Mouse (Mus musculus): ENCODE data around the gene Pgm2. TPM values are rescaled to one million over a fixed set of nuclear protein-coding genes. Genes with fewer than 3 reads are reported as not detected.

The Pgm2 gene
- polyA plus RNA-seq, 1 experiment, result 13.0 TPM

DNA sequence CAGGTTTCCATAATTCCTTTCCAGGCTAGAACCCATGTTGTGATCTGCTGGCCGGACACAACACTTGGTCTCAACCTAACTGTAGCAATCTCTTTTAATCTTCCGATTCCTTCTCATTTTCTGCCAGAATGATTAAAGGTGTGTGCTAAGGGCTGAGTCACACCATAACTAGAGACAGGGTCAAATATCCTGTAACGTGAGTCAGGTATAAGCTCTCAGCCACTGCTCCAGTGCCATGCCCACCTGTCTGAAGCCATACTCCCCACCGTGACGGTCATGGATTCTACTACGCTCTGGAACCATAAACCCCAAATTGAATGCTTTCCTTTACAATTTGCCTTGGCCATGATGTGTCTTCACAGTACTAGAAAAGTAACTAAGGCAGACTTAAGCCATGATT is 36.5 kb upstream of the Pgm2 start:
- no peak overlapping the region for H3K4me2 ChIP-seq (ENCODE audit: low read depth)
- H3ac ChIP-seq (ENCODE audit: control insufficient read depth, insufficient read length), result no peak overlapping the region
- no peaks in the 10 kb centered on the region for H3K27me3 ChIP-seq (ENCODE audit: control insufficient read depth, insufficient read depth, insufficient read length)
- TF ChIP-seq SRF (IDR thresholded peaks at IDR 0.05; ENCODE audit: control insufficient read depth, insufficient read length, low read depth) (no peak), USF1 (IDR thresholded peaks at IDR 0.05; ENCODE audit: low read depth) (no peak), MYOG (IDR thresholded peaks at IDR 0.05; ENCODE audit: control insufficient read depth in 1 of 3, insufficient read depth in 1 of 3, insufficient read length in 2 of 3, low read depth in 2 of 3) (no peak), POLR2AphosphoS2 (IDR thresholded peaks at IDR 0.05; ENCODE audit: insufficient read length, low read depth) (no peak), POLR2A (IDR thresholded peaks at IDR 0.05; ENCODE audit: insufficient read length, low read depth) (no peak), REST (IDR thresholded peaks at IDR 0.05; ENCODE audit: insufficient read depth, insufficient read length) (no peak), TCF3 (IDR thresholded peaks at IDR 0.05; ENCODE audit: insufficient read length, low read depth) (no peak), MYOD1 (IDR thresholded peaks at IDR 0.05; ENCODE audit: control insufficient read depth in 1 of 3, insufficient read length in 2 of 3, low read depth in 2 of 3) (no peak), E2F4 (IDR thresholded peaks at IDR 0.05; ENCODE audit: insufficient read depth) (no peak), MAX (IDR thresholded peaks at IDR 0.05; ENCODE audit: low read depth) (no peak), TCF12 (IDR thresholded peaks at IDR 0.05; ENCODE audit: insufficient read depth, poor library complexity, severe bottlenecking) (no peak), CEBPB (IDR thresholded peaks at IDR 0.05; ENCODE audit: insufficient read depth, poor library complexity, severe bottlenecking) (no peak)
- no peaks in the 10 kb centered on the region for H3K36me3 ChIP-seq (ENCODE audit: control insufficient read depth, insufficient read depth)
- no peak overlapping the region for H3K4me3 ChIP-seq
- H3K79me2 ChIP-seq (ENCODE audit: control insufficient read depth, insufficient read depth), result no peaks in the 10 kb centered on the region

DNA sequence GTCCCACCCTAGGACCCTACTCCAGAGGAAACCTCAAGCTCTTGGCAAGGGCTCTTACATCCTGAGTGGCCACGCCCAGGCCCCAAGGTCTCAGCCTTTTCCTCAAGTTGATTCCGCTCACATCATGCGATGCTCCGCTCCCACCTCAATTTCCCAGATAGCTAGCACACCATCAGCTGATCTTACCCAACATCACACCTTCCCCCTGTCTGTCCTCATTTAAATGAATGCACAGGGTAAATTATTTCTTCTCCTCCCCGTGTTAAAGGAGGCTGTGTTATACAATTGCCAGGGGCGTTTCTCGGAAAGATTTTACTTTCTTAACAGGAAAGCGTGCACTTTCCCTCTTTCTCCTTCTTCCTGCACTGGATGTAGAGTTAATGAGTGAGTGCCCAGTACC is 31.9 kb upstream of the Pgm2 start:
- no peaks in the 10 kb centered on the region for H3K27me3 ChIP-seq (ENCODE audit: control insufficient read depth, insufficient read depth, insufficient read length)
- no peak overlapping the region for H3ac ChIP-seq (ENCODE audit: control insufficient read depth, insufficient read length)
- no peaks in the 10 kb centered on the region for H3K36me3 ChIP-seq (ENCODE audit: control insufficient read depth, insufficient read depth)
- no peaks in the 10 kb centered on the region for H3K79me2 ChIP-seq (ENCODE audit: control insufficient read depth, insufficient read depth)
- no peak for TF ChIP-seq USF1 (IDR thresholded peaks at IDR 0.05; ENCODE audit: low read depth)
- H3K4me3 ChIP-seq, result no peak overlapping the region
- H3K4me2 ChIP-seq (ENCODE audit: low read depth), result no peak overlapping the region

DNA sequence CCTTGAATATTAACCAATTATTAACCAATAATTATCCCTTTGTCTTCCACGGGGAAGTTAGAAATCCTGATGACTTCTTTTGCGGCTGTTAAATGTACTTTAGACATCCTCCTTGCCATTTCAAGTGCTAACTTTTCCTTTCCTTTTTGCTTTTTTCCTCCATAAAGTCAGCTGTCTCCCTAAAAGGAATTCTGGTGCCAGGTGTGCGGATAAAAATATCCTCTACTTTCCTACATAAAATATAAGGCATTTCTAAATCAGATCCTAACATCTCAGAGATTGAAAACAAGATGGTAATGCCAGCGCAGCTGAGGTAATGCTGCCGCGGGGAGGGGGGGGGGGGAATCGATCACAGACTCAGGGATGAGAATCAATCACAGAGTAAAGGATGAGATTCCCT is 31.1 kb upstream of the Pgm2 start:
- no peaks in the 10 kb centered on the region for H3K79me2 ChIP-seq (ENCODE audit: control insufficient read depth, insufficient read depth)
- H3K4me2 ChIP-seq (ENCODE audit: low read depth), result no peak overlapping the region
- no peak overlapping the region for H3K4me3 ChIP-seq
- TF ChIP-seq POLR2AphosphoS2 (IDR thresholded peaks at IDR 0.05; ENCODE audit: insufficient read length, low read depth), result no peak
- TF ChIP-seq CEBPB (IDR thresholded peaks at IDR 0.05; ENCODE audit: insufficient read depth, poor library complexity, severe bottlenecking), result no peak
- no peak for TF ChIP-seq MYOG (IDR thresholded peaks at IDR 0.05; ENCODE audit: control insufficient read depth in 1 of 3, insufficient read depth in 1 of 3, insufficient read length in 2 of 3, low read depth in 2 of 3)
- TF ChIP-seq USF1 (IDR thresholded peaks at IDR 0.05; ENCODE audit: low read depth), result no peak
- TF ChIP-seq TCF3 (IDR thresholded peaks at IDR 0.05; ENCODE audit: insufficient read length, low read depth), result no peak
- no peak for TF ChIP-seq MYOD1 (IDR thresholded peaks at IDR 0.05; ENCODE audit: control insufficient read depth in 1 of 3, insufficient read length in 2 of 3, low read depth in 2 of 3)
- TF ChIP-seq SRF (IDR thresholded peaks at IDR 0.05; ENCODE audit: control insufficient read depth, insufficient read length, low read depth), result no peak
- TF ChIP-seq REST (IDR thresholded peaks at IDR 0.05; ENCODE audit: insufficient read depth, insufficient read length), result no peak
- no peak for TF ChIP-seq MAX (IDR thresholded peaks at IDR 0.05; ENCODE audit: low read depth)
- no peaks in the 10 kb centered on the region for H3K27me3 ChIP-seq (ENCODE audit: control insufficient read depth, insufficient read depth, insufficient read length)
- H3K36me3 ChIP-seq (ENCODE audit: control insufficient read depth, insufficient read depth), result no peaks in the 10 kb centered on the region
- H3ac ChIP-seq (ENCODE audit: control insufficient read depth, insufficient read length), result no peak overlapping the region

DNA sequence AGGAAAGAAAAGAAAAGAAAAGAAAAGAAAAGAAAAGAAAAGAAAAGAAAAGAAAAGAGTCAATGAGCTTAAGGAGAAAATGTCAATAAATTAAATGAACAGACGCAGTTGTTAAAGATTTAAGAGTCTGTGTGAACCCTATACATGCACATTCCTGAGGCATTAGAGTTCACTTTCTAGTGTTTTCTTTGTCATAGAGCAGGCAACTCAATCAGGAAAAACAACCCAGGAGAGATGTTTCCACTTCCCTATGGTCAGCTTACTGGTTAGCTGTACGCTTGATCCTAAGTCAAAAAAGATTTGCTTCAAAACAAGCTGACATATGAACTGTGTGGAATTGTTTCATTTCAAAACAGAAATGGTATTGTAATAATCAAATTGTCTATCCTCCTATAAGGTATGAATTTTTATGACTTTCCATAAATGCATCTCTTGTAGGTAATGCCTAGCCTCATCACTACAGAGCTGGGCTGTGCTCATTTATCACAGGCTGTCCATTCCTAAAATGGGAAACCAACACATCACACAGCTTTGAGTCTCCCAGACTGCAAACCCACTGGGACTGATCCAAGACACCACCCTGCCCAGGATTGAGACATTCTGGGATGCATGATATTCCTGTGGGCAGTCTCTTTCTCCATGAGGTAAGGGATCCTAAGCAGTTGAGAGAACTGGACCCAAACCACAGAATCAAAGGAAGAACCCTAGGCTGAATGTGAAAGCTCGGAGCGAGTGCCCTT is 29.7 kb upstream of the Pgm2 start:
- no peaks in the 10 kb centered on the region for H3K36me3 ChIP-seq (ENCODE audit: control insufficient read depth, insufficient read depth)
- TF ChIP-seq MAX (IDR thresholded peaks at IDR 0.05; ENCODE audit: low read depth) (no peak), POLR2AphosphoS2 (IDR thresholded peaks at IDR 0.05; ENCODE audit: insufficient read length, low read depth) (no peak), TCF3 (IDR thresholded peaks at IDR 0.05; ENCODE audit: insufficient read length, low read depth) (no peak), REST (IDR thresholded peaks at IDR 0.05; ENCODE audit: insufficient read depth, insufficient read length) (no peak), MYOG (IDR thresholded peaks at IDR 0.05; ENCODE audit: control insufficient read depth in 1 of 3, insufficient read depth in 1 of 3, insufficient read length in 2 of 3, low read depth in 2 of 3) (no peak), E2F4 (IDR thresholded peaks at IDR 0.05; ENCODE audit: insufficient read depth) (no peak), POLR2A (IDR thresholded peaks at IDR 0.05; ENCODE audit: insufficient read length, low read depth) (no peak), USF1 (IDR thresholded peaks at IDR 0.05; ENCODE audit: low read depth) (no peak), TCF12 (IDR thresholded peaks at IDR 0.05; ENCODE audit: insufficient read depth, poor library complexity, severe bottlenecking) (no peak), CEBPB (IDR thresholded peaks at IDR 0.05; ENCODE audit: insufficient read depth, poor library complexity, severe bottlenecking) (no peak), SRF (IDR thresholded peaks at IDR 0.05; ENCODE audit: control insufficient read depth, insufficient read length, low read depth) (no peak), MYOD1 (IDR thresholded peaks at IDR 0.05; ENCODE audit: control insufficient read depth in 1 of 3, insufficient read length in 2 of 3, low read depth in 2 of 3) (no peak)
- no peak overlapping the region for H3ac ChIP-seq (ENCODE audit: control insufficient read depth, insufficient read length)
- H3K4me2 ChIP-seq (ENCODE audit: low read depth), result no peak overlapping the region
- no peaks in the 10 kb centered on the region for H3K27me3 ChIP-seq (ENCODE audit: control insufficient read depth, insufficient read depth, insufficient read length)
- H3K79me2 ChIP-seq (ENCODE audit: control insufficient read depth, insufficient read depth), result no peaks in the 10 kb centered on the region
- no peak overlapping the region for H3K4me3 ChIP-seq
